Mouse (Mus musculus) thymus, postnatal 14 days (tissue): ENCODE results near the gene Gpr153.

Experiments used
- DNase-seq: peaks from one replicate; pipeline ENCODE4 v3.0.0; 2021

Gpr153 gene

DNA sequence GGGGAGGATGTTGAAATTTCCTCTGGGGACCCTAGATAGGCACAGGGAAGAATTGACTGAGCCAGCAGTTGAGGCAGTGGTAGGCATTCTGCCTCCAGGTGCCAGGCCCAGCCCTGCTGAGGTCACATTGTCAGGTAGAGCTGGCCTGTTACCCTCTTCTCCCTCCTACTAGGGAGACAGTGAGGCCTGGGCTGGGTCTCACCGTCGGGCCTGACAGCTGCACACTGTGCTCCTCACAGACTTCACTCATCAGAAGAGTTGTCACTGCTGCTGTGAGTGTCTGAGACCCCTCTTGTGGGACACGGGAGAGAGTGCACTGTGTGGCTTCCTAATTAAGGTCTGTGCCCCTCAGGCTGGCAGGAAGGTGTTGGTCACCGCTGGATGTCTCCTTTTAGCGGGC lies 8.2 kb upstream of the Gpr153 start:
- no peak for DNase-seq

DNA sequence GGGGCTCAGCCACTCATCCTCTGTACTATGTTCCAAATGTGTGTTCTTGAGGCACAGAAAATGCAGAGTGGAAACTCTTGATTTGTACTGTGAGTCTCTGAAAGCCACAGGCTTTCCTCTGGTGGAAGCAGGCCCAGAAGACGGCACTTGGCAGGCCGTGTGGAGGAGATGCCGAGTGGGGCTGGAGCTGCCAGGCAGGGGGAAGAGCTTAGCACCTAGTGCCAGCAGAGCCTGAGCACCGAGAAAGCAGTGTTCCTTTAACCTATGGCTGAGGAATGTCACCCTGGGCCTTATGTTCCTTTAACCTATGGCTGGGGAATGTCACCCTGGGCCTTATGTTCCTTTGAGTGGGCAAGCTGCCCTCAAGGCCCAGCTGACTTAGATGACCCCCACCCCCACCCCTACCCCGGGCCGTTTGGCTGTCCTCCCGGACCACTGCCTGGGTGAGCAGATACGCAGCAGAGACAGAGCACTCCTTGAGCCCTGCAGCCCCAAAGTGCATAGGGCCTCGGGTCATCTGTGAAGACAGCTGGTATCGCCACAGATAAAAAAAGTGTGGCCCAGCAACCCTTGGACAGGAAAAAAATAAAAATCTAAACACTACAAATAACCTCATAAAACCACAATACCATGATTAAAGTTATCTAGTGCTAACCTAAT lies 7.7 kb upstream of the Gpr153 start:
- DNase-seq: no peak

DNA sequence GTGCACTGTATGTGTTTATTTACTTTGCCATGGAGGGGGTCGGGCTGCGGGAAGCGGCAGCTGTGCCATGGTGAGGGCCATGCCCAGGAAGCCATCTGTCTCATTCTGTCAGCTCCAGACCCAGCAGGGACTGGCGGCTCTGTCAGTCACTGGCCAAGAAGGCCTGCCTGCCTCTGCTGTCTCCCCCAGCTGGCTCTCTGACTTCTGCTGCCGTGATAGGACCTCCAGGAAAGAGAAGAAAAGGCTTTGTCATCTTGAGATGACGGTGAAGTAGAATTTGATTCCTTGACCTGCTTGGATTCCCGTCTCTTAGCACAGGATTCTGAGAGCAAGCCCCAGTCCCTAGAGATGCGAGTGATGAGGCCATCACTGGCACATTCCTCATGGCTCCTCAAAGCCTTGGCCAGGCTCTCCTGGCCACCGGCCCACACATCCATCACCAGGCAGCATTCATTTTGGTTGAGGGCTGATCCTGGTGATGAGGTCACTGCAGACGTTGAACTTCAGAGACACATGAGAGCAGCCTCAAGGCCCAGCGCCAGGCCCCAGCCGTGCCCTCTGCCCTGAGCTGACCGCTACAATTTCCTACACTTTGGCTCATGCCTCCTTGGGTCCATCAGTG lies 6.2 kb upstream of the Gpr153 start:
- DNase-seq: no peak

DNA sequence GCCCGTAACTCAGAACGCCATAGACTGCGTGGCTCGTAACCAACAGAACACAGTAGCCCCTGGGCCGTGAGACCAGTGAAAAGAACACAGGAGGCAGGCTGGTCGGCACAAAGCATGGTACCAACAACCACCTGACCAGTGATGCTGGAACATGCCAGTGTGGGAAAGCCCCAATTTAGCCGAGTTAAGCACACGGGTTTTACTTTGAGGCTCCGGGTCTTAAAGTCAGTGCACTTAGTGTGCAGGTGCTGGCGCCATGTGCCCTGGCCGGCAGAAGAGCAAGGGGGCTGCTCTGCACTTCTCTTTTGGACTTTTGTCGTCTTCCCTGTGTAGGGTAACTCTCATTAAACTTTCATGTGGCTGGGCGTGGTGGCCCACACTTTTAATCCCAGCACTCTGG lies 4.1 kb upstream of the Gpr153 start:
- no peak for DNase-seq

DNA sequence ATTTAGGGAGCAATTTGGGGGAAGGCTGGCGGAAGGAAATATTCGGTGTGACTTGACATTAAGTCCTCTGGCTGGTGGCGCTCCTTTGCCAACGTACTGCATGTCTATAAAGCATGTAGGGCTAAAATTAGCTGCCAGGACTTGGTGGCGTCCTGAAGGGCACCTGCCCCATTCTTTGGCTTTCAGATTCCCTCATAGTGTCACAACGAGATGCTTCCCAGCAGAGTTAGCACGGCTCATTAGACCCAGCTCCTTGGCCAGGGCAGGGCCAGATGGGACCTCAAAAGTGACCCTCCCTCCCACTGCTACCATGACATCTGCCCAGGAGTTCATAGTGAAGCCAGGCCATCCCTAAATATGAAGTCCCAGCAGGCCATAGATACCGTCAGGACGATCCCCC lies 3.4 kb upstream of the Gpr153 start:
- DNase-seq: no peak

DNA sequence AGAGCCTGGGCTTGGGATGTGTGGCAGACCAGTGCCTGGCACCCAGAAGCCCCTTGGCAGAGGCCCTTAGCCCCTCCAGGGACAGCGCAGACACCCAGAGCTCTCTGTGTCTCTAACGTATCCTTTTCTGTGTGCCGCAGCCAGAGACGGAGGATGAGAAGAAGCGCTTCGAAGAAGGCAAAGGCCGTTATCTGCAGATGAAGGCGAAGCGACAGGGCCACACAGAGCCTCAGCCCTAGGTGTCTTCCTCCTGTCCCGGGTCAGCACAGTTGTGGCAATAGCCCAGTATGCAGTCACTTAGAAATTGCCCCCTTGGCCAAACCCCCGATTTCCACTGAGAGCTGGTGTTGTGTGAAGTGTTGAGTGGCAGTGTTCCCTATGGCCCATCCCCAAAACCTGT lies 2.7 kb upstream of the Gpr153 start:
- no peak for DNase-seq

DNA sequence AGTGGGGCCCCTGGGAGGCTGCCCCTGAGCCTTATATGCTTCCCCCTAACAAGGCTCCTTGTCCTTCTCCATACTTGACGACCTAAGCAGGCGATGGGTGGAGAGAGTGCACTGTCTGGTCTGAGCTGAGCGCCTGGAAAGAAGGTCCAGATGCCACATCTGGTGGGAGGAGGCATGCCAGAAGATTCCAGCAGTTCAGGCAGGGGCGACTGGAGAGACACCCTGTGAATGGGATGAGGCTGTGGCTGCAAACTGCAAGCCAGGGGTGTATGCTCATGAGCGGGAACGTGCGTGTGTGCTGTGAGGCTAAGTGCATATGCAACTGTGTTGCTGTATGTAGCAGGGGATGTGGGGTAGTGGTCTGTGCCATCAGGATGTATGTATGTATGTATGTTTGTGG lies 2.0 kb upstream of the Gpr153 start:
- no peak for DNase-seq

DNA sequence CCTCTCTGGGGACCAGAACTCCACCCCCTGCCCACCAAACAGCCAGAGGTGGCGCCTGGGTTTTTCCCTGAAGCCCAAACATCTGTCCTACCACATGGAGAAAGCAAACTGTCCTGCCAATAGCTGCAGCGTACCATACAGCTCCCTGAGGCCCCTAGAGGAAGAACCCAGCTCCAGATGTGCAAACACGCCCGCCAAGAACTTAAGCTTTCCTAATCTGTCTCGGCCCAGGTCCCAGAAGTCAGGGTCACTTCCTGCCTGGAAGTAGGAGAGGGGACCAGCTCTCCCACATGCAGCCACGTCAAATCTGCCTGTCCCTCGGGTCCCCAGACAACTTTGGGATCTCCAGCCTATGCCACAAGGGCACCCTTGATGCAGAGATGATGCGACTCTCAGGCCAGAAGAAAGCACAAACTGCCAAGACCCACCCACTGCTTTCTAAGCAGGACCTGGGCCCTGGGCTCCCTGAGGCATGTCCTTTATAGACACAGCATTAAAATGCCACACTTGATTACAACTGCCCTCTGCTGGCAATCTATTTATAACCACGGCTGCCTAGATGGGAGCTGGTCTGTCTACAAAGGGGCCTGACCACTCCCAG lies 1.5 kb upstream of the Gpr153 start:
- no peak for DNase-seq

DNA sequence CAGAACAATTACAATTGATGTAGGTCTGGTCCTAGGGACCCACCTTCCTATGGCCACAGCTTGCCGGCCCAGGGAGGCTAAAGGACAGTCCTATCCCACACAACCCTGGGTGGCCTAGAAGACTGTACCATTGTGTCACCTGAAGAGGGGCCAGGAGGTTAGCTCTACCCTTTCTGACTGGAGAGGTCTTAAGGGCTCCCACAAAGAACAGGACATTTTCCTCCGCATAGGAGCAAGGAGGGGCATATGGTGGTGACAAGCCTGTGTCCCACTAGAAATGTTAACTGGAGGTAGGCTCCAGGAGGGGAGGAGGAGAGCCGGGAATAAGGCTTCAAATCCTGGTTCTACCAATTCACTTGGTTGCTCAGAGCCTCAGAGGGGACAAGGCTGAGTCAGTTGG lies 841 bp upstream of the Gpr153 start:
- no peak for DNase-seq

DNA sequence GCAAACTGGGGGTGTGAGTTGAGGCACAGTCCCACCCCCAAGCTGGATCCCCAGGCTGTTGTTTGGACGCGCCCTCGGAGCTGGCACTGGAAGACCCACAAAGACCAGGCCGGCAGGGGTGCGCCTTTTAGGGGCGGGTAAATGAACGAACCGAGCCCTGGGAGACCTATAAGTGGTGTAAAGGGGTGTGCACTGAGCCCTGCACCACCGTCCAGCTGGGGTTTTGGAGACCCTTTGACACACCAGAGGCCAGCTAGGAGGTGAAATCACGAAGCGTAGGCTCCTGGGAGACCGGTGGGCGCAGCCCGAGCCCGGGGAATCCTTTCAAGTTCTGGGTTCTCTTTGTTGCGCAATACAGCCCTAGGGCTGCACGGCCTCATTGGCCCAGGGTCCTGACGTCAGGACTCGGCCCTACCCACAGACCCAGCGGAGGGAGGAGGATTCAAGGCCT lies 674 bp downstream of the Gpr153 start:
- DNase-seq: no peak

DNA sequence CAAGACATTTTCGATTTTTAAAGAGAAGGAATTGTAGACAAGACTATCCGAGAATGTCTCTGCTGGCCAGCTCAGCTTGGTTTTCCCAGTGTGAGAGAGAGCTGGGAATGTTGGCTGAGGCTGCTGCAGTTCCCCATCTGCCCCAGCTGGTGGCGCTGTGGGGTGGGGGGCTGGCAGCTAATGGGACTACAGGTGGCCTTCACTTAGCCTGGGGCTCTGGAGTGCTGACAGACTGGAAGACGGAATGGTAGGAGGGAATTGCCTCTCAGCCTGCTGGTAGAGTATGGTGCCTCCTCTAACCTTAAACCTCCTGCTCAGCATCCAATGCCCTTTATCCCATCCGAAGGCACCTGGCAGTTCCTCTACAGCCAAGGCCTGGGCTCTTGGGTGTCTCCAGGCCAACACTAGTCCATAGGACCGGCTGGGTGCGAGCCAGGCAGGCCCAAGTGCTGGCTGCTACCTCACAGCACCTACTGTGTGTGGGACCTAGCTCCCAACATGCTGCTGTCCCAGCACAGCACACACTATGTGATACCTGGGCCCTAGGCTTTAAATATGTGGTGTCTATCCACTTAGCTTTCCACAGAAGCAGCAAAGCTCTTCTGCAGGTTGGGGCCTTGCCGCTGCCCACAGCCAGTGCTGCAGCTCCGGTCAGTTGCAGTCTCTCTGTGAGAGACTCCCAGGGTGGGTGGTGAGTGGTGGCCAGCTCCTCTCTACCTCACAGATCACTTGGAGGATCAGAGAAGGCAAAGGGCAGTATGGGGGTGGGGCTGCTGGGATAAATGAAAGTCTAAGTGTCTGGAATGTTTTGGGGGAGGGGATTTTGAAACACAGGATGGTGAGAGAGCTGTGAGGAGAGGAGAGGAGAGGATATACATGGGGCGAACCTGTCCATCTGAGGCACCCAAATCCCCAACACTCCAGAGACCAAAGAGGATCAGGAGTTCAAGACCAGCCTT lies 2.6 kb downstream of the Gpr153 start:
- no peak for DNase-seq

DNA sequence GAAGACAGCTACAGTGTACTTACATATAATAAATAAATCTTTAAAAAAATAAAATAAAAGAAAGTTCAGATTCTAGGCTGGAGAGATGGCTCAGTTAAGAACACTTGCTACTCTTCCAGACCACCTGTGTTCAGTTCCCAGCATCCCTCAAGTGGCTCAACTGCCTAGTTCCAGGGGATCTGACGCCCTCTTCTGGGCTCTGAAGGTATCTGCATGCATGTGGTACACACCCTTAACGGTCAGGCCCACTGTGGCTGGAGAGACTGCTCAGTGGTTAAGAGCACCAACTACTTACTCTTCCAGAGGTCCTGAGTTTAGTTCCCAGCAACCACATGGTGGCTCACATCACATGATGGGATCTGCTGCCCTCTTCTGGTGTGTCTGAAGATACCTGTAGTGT lies 3.9 kb downstream of the Gpr153 start:
- DNase-seq: no peak

DNA sequence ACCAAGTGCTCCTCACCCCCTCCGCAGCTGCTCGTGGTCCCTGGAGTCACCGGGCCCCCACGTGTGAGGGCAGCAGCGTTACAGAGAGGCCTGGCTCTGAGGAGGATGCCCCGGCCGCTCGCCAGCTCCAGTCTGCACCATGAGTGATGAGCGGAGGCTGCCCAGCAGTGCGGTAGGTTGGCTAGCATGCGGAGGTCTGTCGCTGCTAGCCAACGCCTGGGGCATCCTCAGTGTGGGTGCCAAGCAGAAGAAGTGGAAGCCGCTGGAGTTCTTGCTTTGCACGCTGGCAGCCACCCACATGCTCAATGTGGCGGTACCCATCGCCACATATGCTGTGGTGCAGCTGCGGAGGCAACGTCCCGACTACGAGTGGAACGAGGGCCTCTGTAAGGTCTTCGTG lies 5.0 kb downstream of the Gpr153 start:
- DNase-seq: no peak

DNA sequence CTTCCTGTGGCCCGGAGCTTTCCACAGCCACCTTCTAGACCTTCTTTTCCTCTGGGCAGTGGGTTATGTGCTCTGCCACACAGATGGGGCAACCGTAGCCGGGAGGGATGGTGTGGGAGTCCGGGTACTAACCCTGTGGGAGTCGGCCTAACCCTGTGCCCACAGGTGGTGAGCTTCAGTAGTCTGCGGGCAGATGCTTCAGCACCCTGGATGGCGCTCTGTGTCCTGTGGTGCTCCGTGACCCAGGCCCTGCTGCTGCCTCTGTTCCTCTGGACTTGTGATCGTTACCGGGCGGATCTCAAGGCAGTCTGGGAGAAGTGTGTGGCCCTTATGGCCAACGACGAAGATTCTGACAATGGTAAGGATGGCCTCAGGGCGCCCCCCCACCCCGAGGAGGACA lies 7.6 kb downstream of the Gpr153 start:
- no peak for DNase-seq

DNA sequence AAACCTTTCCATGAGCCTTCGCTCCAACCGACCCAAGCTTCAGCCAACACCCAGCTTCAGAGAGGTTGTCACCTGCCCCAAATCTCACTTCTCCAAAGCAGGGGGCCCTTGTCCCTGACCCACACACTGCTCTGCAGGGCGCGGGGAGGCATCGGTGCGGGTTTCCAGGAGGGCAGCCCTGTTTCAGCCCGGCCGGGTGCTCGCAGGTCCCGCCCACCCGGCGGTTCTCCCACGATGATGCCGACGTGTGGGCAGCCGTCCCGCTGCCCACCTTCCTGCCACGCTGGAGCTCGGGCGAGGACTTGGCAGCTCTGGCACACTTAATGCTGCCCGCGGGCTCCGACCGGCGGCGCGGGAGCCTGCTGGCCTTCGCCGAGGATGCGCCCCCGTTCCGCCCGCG lies 8.7 kb downstream of the Gpr153 start:
- no peak for DNase-seq

DNA sequence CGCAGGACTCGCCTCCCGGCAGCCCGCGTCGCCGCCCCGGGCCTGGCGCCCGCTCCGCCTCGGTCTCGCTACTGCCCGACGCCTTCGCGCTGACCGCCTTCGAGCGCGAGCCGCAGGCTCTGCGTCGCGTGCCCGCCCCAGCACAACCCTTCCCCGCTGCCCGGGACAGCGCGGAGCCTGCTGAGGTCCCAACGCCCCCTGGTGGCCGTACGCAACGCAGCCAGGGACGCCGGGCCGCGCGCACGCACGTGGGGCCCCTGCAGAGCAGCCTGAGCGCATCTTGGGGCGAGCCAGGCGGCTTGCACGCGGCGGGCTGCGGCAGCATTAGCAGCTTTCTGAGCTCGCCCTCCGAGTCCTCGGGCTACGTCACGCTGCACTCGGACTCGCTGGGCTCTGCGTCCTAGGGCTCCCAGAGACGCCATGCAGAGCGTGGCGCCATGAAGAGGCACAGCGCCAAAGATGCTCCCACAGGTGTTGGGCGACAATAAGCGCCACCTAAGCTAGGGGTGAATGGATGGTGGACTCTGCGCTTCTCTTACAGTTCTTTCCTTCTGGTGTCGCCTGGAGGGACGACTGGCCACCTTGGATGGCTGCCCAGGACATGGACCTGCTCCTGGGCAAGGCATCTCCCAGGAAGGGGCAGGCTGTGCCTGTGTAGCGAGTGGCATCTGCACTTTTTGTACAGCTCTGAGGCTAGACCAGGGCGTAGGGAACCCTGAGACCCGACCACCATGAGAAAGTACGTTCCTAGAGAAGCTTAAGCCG lies 9.3 kb downstream of the Gpr153 start:
- DNase-seq: peak; percentile 89

DNA sequence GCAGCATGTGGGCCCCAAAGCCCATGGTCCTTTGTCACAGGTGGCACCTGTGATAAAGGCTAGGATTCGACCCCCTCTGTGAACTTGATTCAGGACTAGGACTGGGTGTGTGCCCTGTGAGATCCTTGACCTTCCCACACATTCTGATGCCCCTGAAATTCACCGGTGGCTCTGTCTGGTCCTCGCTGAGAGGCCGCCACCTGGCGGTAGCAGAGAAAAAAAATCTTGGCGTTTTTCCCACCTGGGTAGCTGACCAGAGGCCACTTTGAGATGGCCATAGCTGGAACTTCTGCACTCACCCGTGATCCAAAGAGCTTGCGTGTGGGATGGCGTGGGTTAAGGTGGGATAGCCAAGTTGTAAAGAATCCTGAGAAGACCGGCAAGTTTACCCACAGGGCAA lies 11.5 kb downstream of the Gpr153 start:
- peak; percentile 44 for DNase-seq

DNA sequence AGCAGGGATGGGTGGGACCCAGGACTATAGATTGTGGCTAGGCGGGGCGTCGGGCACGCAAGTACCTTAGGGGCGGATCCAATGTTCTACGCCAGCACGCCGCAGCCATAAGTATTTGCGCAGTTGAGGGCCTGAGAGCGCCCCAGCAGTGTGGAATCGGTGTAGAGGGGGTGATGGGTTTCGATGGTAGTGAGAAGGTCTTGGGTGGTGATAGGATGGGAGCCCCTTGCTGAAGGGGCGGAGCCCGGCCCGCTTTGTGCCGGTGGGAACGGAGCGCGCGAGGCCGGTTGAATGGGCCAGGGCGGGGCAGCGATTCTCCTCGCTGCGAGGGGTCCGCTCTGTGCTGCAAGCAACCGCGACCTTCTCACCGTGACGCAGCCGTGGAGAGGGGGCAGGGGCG lies 12.2 kb downstream of the Gpr153 start:
- DNase-seq: peak; percentile 13

DNA sequence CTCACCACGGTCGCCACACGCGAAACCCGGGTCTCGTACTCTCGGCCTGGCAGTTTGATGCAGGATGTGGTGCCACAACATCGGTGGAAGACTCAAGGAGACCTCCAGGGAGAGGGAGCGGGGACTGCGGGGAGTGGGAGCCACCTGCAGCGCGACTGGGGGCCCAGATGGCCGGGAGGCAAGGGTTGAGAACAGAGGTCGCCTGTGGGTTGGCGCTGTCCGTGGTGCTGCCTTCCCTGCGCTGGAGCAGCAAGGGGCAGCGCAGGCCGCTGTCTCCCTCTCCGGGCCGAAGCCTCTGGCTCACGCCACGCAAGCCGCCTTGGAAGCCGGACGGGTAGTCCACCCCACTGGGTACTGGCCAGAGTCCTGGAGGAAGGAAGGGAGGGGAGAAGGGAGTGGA lies 12.9 kb downstream of the Gpr153 start:
- peak; percentile 80 for DNase-seq

DNA sequence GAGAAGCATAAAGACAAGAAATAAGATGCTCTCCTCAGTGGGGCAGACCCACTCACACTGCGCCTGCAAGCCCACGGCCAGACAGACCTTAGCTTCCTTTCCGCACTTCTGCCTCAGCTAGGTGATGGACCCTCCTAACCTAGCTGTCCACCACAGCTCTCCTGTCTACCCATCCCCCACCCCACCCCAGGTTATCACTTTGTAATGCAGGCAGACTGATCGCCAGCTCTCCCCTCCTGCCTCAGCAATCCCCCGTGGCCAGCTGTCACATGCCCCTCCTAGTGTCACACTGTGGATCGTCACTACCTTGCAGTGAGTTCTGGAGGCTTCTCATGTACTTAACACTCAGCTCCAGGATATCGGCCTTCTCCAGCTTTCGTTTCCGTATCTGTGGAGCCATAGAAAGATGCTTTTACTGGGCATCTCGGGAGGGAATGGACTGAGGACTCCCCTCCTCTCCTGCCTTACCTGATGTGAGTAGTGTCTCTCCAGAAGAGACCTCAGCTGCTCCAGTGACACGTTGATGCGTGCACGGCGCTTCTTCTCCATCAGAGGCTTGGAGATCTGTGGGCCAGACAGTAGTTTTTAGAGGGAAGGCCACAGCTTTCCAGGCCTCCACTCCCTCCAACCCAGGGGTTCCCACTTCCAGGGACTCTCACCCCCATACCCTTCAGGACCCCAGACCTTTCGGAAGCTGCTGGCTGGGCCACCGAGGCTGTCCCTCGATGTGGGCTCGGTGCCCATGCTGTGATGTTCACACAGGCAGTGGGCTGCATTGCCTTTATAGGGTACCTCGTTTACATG lies 13.5 kb downstream of the Gpr153 start:
- DNase-seq: no peak

DNA sequence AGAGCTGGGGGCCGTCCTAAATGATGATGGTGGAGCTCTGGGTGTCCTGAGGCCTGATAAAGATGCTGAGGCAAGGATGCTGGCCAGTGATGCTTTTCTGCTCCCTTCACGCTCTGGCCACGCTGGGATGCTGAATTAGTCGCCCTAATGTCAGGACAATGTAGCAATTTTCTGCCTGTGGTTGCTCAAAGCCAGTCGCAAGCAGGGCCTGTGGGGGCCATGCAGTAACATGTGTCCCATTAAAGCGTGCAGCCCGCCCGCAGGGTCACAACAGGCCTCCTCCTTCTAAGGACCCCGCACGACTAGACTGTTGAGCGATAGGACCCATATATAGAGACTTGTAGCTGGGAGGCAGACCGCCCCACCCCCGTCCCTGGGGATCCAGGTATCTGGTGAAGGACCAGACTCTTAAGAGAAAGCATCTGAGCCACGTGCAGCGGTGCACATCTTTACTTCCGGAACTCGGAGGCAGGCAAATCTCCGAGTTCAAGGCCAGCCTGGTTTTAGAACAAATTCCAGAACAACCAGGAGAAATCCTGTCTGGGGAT lies 14.4 kb downstream of the Gpr153 start:
- DNase-seq: no peak

DNA sequence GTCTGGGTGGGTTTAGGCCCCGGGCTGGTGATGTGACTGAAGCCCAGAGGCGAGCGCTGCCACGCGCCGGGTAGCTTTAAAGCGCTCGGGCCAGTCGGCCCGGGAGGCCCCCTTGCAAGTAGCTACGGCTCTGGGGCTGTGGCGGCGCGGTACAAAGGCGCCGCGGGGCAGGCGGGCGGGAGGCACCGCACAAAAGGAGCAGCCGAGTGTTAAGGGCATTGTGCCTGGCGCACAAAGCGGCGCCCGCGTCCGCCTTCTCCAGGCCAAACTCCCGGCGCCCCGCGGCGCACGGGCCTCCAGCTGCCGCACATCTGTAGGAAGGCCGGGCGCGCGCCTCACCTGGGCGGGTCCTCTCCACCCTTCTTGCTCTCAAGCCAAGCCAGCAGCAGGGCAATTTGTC lies 16.4 kb downstream of the Gpr153 start:
- no peak for DNase-seq
